Mouse (Mus musculus) hindbrain, postnatal 0 days (tissue): ENCODE data around the gene Igf1r. TPM values are rescaled to one million over a fixed set of nuclear protein-coding genes. Genes with fewer than 3 reads are reported as not detected.
A peak's percentile ranks its signal among the peaks of the same experiment; 100 is the strongest.

Experiments
- ATAC-seq: fragments of 200-750 bp; cut with Nextera tagmentation; 2 replicates; pipeline ENCODE4 v1.8.0; 2017; ENCODE audit warnings: mild to moderate bottlenecking, moderate TSS enrichment, moderate library complexity
- DNase-seq: peaks from one replicate; pipeline ENCODE4 v3.0.0-alpha.2; 2015; ENCODE audit warnings: low spot score
- H3K27ac ChIP-seq: fragments of 300-500 bp; sonication (generic); 2 replicates; pipeline ENCODE4 v1.5.1; 2014; ENCODE audit warnings: mild to moderate bottlenecking
- H3K27me3 ChIP-seq: fragments of 300-500 bp; sonication (generic); 2 replicates; pipeline ENCODE4 v1.6.1; 2014; ENCODE audit warnings: low read length, mixed read lengths; ENCODE audit not compliant: insufficient read depth
- H3K36me3 ChIP-seq: fragments of 300-500 bp; sonication (generic); 2 replicates; pipeline ENCODE4 v1.6.1; 2014; ENCODE audit warnings: low read length, mixed read lengths; ENCODE audit not compliant: insufficient read depth
- H3K4me1 ChIP-seq: fragments of 300-500 bp; sonication (generic); 2 replicates; pipeline ENCODE4 v1.6.1; 2014; ENCODE audit warnings: antibody characterized with exemption, low read length, mixed read lengths; ENCODE audit not compliant: insufficient read depth
- H3K4me2 ChIP-seq: fragments of 300-500 bp; sonication (generic); 2 replicates; pipeline ENCODE4 v1.6.1; 2014; ENCODE audit warnings: low read depth, mild to moderate bottlenecking, low read length, moderate library complexity, mixed read lengths
- H3K4me3 ChIP-seq: fragments of 300-500 bp; sonication (generic); 2 replicates; pipeline ENCODE4 v1.5.1; 2014; ENCODE audit warnings: low read length
- H3K9ac ChIP-seq: fragments of 300-500 bp; sonication (generic); replicated peaks from 2 replicates; pipeline ENCODE4 v1.6.1; 2014; ENCODE audit warnings: mild to moderate bottlenecking, low read length, moderate library complexity, mixed read lengths
- H3K9me3 ChIP-seq: fragments of 300-500 bp; sonication (generic); 2 replicates; pipeline ENCODE4 v1.6.1; 2016; ENCODE audit warnings: low read length, mixed read lengths
- CTCF ChIP-seq: IDR thresholded peaks from 2 replicates; pipeline ENCODE4 v1.5.1; 2016; ENCODE audit warnings: antibody characterized with exemption, control low read depth, low read depth
- WGBS: fragments of 180-500 bp; shearing (Covaris S2); extraction: QIAGEN DNeasy Blood & Tissue Kit; methylation state at CpG from one replicate; pipeline ENCODE4 v1.1.7; 2014; 5-methylcytosine and 5-hydroxymethylcytosine counted together
- polyA plus RNA-seq: library from polyadenylated mRNA; unstranded; fragments of >200 nt; fragmentation: Nextera tagmentation; extraction: Ambion mirVana; gene quantifications from 2 replicates; pipeline ENCODE4 v1.2.1, GENCODE M21; 2015
- total RNA-seq: library from RNA; depleted of rRNA; stranded (reverse); fragments of >200 nt; gene quantifications from 2 replicates; pipeline ENCODE4 v1.2.3, GENCODE M21; 2014

The Igf1r gene
- total and polyA plus RNA-seq, 2 experiments from 2014 or later = 12.1 to 36.2 TPM

DNA sequence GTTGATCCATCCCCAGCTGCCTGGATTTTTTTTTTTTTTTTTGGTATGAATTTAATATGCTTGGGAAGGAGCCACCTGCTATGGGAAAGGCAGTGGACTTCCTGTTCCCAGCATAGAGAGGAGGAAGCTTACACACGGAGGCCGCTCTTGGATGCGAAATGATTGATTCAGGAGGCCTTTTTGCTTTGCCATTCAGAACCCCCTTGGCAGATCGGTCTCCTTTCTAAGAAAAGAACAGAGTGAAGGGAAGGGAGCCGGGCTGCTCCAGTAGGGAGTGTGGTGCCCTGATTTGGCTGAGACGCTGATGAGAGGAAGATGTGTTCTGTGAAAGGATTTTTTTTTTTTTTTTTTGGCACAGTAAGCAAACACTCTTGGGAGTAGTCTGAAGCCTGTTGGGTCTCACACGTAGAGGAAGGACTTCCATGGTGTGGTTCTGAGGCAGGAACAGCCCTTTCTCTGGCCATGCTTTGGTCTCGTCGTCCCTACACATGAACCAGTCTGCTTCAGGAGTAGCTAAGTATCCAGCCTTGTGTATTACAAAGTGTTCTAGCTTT is 269.1 kb downstream of the Igf1r start:
- DNase-seq = peak; percentile 29
- WGBS = 57% methylated on average over 9 of the region's 9 CpGs
- peaks cover 21% of the 10 kb centered on the region; the same call in 1 of the 2 replicates for H3K36me3 ChIP-seq
- H3K4me3 ChIP-seq = no peak overlapping the region
- no peak overlapping the region for H3K4me2 ChIP-seq
- H3K4me1 ChIP-seq = no peaks in the 10 kb centered on the region; the same call in 1 of the 2 replicates
- TF ChIP-seq CTCF = no peak
- H3K9ac ChIP-seq = no peak overlapping the region
- H3K27me3 ChIP-seq = no peaks in the 10 kb centered on the region
- ATAC-seq = peak; percentile 25; the same call in 1 of the 2 replicates
- peak overlapping the region; percentile 26; the same call in 1 of the 2 replicates for H3K27ac ChIP-seq
- no peaks in the 10 kb centered on the region for H3K9me3 ChIP-seq

DNA sequence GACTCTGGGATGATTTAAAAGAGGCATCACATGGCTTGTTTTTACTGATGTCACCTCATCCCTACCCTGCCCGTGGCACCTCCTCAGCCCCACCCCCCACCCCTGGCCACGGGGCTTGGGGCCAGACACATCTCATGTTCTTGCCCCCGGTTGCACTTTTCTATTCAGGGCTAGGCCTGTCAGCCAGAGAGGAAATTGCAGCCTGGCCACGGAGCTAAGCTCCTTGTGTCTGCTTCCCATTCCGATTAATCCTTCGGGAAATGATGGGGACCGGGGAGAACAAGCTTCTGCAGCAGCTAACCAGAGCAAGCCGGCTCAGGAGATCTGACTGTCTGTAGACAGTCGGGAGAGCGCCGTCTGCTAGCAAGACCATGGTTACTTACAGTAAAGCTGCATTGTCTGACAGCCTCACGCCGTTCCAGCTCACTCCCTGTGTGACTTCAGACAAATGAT is 270.8 kb downstream of the Igf1r start:
- Histone ChIP-seq H3K4me2 (no peak overlapping the region), H3K27ac (peak overlapping the region; percentile 72), H3K27me3 (no peaks in the 10 kb centered on the region), H3K36me3 (peaks cover 19% of the 10 kb centered on the region; the same call in 1 of the 2 replicates), H3K4me3 (no peak overlapping the region), H3K4me1 (no peaks in the 10 kb centered on the region; the same call in 1 of the 2 replicates), H3K9me3 (no peaks in the 10 kb centered on the region), H3K9ac (peak overlapping the region; percentile 24; the same call in 1 of the 2 replicates)
- TF ChIP-seq CTCF = no peak
- peak; percentile 70 for ATAC-seq
- DNase-seq = peak; percentile 63
- WGBS = 33% methylated on average over 13 of the region's 13 CpGs

DNA sequence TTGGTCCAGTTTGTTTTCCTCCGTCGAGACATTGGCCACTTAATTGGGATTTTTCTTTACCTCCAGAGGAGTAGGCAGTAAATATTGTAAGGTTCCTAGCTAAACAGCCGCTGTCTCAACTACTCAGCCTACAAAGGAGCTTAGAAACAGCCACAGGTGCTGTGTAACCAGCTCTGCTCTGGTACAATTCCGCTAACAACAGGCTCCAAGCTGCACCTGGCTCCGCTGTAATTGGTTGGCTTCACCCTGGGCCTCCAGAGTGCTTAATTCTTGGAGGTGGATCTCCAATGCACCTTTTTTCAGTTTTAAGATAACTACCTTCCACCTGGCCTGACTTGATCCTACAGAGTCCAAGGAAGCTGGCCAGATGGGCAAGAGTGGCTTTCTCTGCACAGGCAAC is 271.4 kb downstream of the Igf1r start:
- no peak overlapping the region for H3K4me2 ChIP-seq
- ATAC-seq = no peak
- no peaks in the 10 kb centered on the region for H3K27me3 ChIP-seq
- H3K9ac ChIP-seq = no peak overlapping the region
- no peak overlapping the region for H3K4me3 ChIP-seq
- no peak for TF ChIP-seq CTCF
- H3K9me3 ChIP-seq = no peaks in the 10 kb centered on the region
- H3K4me1 ChIP-seq = no peaks in the 10 kb centered on the region; the same call in 1 of the 2 replicates
- DNase-seq = no peak
- H3K36me3 ChIP-seq = peaks cover 14% of the 10 kb centered on the region; the same call in 1 of the 2 replicates
- 82% methylated on average over 5 of the region's 5 CpGs for WGBS
- H3K27ac ChIP-seq = peak overlapping the region; percentile 72; the same call in 1 of the 2 replicates

- no peak for TF ChIP-seq CTCF
- H3K27ac ChIP-seq = no peak overlapping the region
- H3K9ac ChIP-seq = no peak overlapping the region
- H3K4me3 ChIP-seq = no peak overlapping the region
- H3K4me2 ChIP-seq = no peak overlapping the region
- WGBS = 71% methylated on average over 9 of the region's 9 CpGs
- peaks cover 4% of the 10 kb centered on the region; the same call in 1 of the 2 replicates for H3K36me3 ChIP-seq
- no peaks in the 10 kb centered on the region; the same call in 1 of the 2 replicates for H3K4me1 ChIP-seq
- no peaks in the 10 kb centered on the region for H3K27me3 ChIP-seq
- no peaks in the 10 kb centered on the region for H3K9me3 ChIP-seq
- ATAC-seq (no peak), DNase-seq (no peak)
Observed at GRCm38 (mm10) chr7:68225427-68226054, 272.9 kb downstream of the Igf1r start.

GRCm38 (mm10) chr7:68227021-68227420 is 274.4 kb downstream of the Igf1r start:
- no peak overlapping the region for H3K27ac ChIP-seq
- DNase-seq = no peak
- no peaks in the 10 kb centered on the region for H3K9me3 ChIP-seq
- 74% methylated on average over 11 of the region's 11 CpGs for WGBS
- H3K4me3 ChIP-seq = no peak overlapping the region
- TF ChIP-seq CTCF = no peak
- ATAC-seq = no peak
- no peak overlapping the region for H3K9ac ChIP-seq
- peaks cover 4% of the 10 kb centered on the region; the same call in 1 of the 2 replicates for H3K36me3 ChIP-seq
- H3K4me2 ChIP-seq = no peak overlapping the region
- no peaks in the 10 kb centered on the region for H3K27me3 ChIP-seq
- H3K4me1 ChIP-seq = no peaks in the 10 kb centered on the region; the same call in 1 of the 2 replicates

DNA sequence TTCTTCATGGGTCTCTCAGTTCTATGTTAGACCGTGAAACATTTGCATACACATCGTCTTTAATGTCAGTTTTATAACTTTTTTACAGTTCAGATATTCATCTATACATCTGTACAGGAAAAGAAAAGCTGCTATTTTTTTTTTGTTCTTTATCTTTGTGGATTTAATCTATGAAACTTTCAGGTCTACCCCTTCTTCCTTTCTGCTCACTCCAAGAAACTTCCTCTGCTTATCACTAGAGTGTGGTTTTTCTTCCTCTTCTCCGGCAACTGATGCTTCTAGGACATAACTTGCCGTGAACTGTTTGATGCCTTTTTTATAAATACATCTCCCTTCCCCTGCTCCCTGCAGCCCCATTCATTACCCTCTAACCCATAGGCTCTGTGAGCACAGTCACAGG is 275.0 kb downstream of the Igf1r start:
- no peaks in the 10 kb centered on the region for H3K9me3 ChIP-seq
- ATAC-seq (no peak), DNase-seq (no peak)
- TF ChIP-seq CTCF = no peak
- H3K4me1 ChIP-seq = no peaks in the 10 kb centered on the region; the same call in 1 of the 2 replicates
- H3K4me3 ChIP-seq = no peak overlapping the region
- no peak overlapping the region for H3K27ac ChIP-seq
- H3K27me3 ChIP-seq = no peaks in the 10 kb centered on the region
- peaks cover 4% of the 10 kb centered on the region; the same call in 1 of the 2 replicates for H3K36me3 ChIP-seq
- 83% methylated on average over 4 of the region's 4 CpGs for WGBS
- no peak overlapping the region for H3K9ac ChIP-seq
- no peak overlapping the region for H3K4me2 ChIP-seq

DNA sequence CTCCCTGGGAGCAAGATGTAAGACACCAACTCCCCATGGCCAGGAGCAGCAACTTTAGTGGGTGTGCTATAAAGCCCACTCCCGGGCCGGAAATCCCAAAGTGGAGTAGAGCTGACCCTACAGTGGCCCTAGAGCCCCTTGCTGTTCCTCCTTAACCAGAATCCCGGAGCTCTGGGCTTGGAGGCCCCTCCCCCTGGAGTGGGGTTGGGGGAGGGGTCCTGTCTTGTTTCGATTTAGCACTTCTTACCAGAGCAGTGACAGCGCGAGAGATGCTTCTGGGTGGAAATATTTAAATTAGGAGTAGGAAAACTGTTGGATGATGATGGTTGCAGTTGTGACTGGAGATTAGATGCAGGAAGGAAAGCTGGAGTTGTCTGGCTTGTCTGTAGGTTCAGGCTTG is 275.9 kb downstream of the Igf1r start:
- H3K4me1 ChIP-seq = no peaks in the 10 kb centered on the region; the same call in 1 of the 2 replicates
- H3K9me3 ChIP-seq = no peaks in the 10 kb centered on the region
- ATAC-seq = no peak
- no peak for DNase-seq
- H3K9ac ChIP-seq = no peak overlapping the region
- no peak for TF ChIP-seq CTCF
- no peaks in the 10 kb centered on the region for H3K27me3 ChIP-seq
- no peak overlapping the region for H3K4me2 ChIP-seq
- 41% methylated on average over 6 of the region's 6 CpGs for WGBS
- H3K4me3 ChIP-seq = no peak overlapping the region
- peaks cover 4% of the 10 kb centered on the region; the same call in 1 of the 2 replicates for H3K36me3 ChIP-seq
- no peak overlapping the region for H3K27ac ChIP-seq
